Mouse (Mus musculus): ENCODE measurements around the gene Pigr.

GRCm38 (mm10) chr1:130826448-130826847 lies at the start of gene Pigr:
- no peak for TF ChIP-seq CTCF (IDR thresholded peaks at IDR 0.05; ENCODE audit: low read depth)
- TF ChIP-seq EP300 (optimal IDR thresholded peaks at IDR 0.05): no peak
